Mouse (Mus musculus) thymus, adult 2 months (tissue): ENCODE measurements around the gene Rbfox3.

Experiments
- CTCF ChIP-seq: fragments of 200-500 bp; IDR thresholded peaks from 2 replicates; pipeline ENCODE4 v1.5.1; 2012; ENCODE audit warnings: mild to moderate bottlenecking, control low read depth, low read length, moderate library complexity, borderline replicate concordance; ENCODE audit not compliant: control insufficient read depth, poor library complexity, insufficient read depth; ENCODE audit errors: extremely low read depth
- POLR2A ChIP-seq: fragments of 200-500 bp; IDR thresholded peaks from 2 replicates; pipeline ENCODE4 v1.6.1; 2012; ENCODE audit warnings: mild to moderate bottlenecking, low read length, control low read depth, moderate library complexity; ENCODE audit not compliant: control insufficient read depth, poor library complexity, insufficient read depth; ENCODE audit errors: extremely low read depth

GRCm38 (mm10) chr11:118775753-118776152 lies 135.6 kb downstream of the Rbfox3 start:
- TF ChIP-seq CTCF = peak; percentile 65; the same call in 1 of the 2 replicates
- TF ChIP-seq POLR2A = no peak
